Mouse (Mus musculus): ENCODE measurements around the gene Mef2a. TPM values are rescaled to one million over a fixed set of nuclear protein-coding genes. Genes with fewer than 3 reads are reported as not detected.

The Mef2a gene
- 30.6 and 32.1 TPM in 2 replicates for polyA plus RNA-seq (2016; fragmentation: Nextera tagmentation; extraction: Ambion mirVana)

DNA sequence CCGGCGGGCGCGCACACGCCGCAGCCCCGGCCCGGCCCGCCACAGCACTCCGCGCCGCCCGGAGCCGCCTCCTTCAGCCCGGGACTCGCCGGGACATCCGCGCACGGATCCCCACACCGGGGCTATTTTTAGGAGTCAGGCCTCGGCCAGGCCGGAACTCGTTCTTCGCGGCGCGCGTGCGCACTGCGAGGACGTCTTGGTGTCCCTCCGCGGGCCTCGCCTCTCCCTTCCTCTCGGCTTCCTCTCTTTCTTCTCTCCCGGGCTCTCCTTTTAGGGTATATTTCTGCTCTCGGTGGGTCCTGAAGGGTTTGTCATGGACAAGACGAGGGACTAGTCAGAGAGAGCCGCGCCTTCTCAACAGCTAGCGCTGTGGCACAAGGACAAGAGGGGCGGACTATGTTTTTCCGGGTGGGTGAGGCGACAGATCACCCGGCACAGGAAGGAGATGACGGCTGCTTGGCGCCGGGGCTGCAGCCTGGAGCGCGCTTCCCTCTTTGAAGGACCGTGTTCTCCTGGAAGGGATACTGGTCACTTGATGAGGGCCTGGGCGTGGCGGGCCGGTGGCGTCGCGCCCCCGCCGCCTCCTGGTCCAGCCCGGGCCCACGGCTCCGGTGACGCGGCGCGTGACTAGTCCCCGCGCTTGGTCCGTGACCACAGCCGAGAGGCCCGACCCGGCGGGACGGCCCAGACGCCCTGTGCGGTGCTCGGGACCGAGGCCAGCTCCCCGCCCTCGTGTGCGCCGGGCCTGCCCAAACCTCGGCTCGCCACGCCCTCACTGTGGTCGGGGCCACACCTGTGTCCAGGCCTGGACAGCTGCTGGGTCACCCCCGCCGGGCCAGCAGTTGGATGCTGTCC is at the start of gene Mef2a:
Mef2a (minus strand) TSS at position 130 of the 855 bp plus-strand sequence.
- Histone ChIP-seq H3K4me1 (peaks cover 18% of the 10 kb centered on the region), H3K4me3 (replicated peaks) (peak within 1 kb of the TSS; percentile 90), H3K27ac (peak within 1 kb of the TSS; percentile 98), H3K27me3 (no peaks in the 10 kb centered on the region; the same call in 1 of the 2 replicates), H3K9me3 (no peaks in the 10 kb centered on the region), H3K9ac (peak within 1 kb of the TSS; percentile 98), H3K36me3 (replicated peaks) (no peaks in the 10 kb centered on the region), H3K4me2 (peak within 1 kb of the TSS; percentile 91)
- peak; percentile 95 for ATAC-seq (ENCODE audit: low FRiP score)
- under 1% methylated on average over 80 of the region's 89 CpGs for WGBS

- peak; percentile 6; the same call in 1 of the 2 replicates for ATAC-seq (ENCODE audit: low FRiP score)
- H3K9me3 ChIP-seq: no peaks in the 10 kb centered on the region
- no peaks in the 10 kb centered on the region for H3K27me3 ChIP-seq
- whole genome bisulfite sequencing: 75% methylated on average over 12 of the region's 12 CpGs
- H3K4me3 ChIP-seq (replicated peaks): no peak overlapping the region
- H3K9ac ChIP-seq: no peak overlapping the region
- H3K27ac ChIP-seq: peak overlapping the region; percentile 69
- H3K36me3 ChIP-seq (replicated peaks): no peaks in the 10 kb centered on the region
- peaks cover 8% of the 10 kb centered on the region; the same call in 1 of the 2 replicates for H3K4me1 ChIP-seq
- no peak overlapping the region for H3K4me2 ChIP-seq
These were observed 49.0 kb upstream of the Mef2a start for GRCm38 (mm10) chr7:67421476-67422186.

DNA sequence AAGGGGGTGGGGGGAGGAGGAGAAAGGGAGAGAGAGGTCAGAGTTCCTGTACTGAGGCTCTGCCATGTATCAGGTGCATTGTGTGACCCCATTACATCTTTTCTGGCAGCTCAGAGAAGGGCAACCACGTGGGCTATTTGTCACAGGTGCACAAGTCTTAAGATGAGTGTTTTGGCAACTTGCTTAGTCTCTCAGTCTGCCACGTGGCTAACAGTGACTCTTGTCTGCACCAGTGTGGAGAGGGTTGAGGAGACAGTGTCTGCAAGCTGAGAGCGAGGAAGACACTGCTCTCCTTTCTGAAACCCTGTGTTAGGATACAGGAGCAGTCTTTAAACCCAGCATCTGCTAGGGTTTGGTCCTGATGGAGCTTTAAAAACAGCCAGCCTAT is 48.4 kb upstream of the Mef2a start:
- H3K36me3 ChIP-seq (replicated peaks): no peaks in the 10 kb centered on the region
- 71% methylated on average over 3 of the region's 3 CpGs for WGBS
- no peaks in the 10 kb centered on the region for H3K27me3 ChIP-seq
- H3K4me2 ChIP-seq: no peak overlapping the region
- H3K4me3 ChIP-seq (replicated peaks): no peak overlapping the region
- no peak for ATAC-seq (ENCODE audit: low FRiP score)
- H3K27ac ChIP-seq: peak overlapping the region; percentile 69; the same call in 1 of the 2 replicates
- no peaks in the 10 kb centered on the region for H3K9me3 ChIP-seq
- peaks cover 8% of the 10 kb centered on the region; the same call in 1 of the 2 replicates for H3K4me1 ChIP-seq
- H3K9ac ChIP-seq: no peak overlapping the region

- no peaks in the 10 kb centered on the region for H3K9me3 ChIP-seq
- H3K4me2 ChIP-seq: no peak overlapping the region
- H3K9ac ChIP-seq: no peak overlapping the region
- H3K4me1 ChIP-seq: peaks cover 8% of the 10 kb centered on the region; the same call in 1 of the 2 replicates
- ATAC-seq (ENCODE audit: low FRiP score): no peak
- H3K27me3 ChIP-seq: no peaks in the 10 kb centered on the region
- H3K36me3 ChIP-seq (replicated peaks): no peaks in the 10 kb centered on the region
- 87% methylated on average over 17 of the region's 17 CpGs for WGBS
- no peak overlapping the region for H3K27ac ChIP-seq
- no peak overlapping the region for H3K4me3 ChIP-seq (replicated peaks)
These were observed 47.1 kb upstream of the Mef2a start for GRCm38 (mm10) chr7:67419591-67420314.

DNA sequence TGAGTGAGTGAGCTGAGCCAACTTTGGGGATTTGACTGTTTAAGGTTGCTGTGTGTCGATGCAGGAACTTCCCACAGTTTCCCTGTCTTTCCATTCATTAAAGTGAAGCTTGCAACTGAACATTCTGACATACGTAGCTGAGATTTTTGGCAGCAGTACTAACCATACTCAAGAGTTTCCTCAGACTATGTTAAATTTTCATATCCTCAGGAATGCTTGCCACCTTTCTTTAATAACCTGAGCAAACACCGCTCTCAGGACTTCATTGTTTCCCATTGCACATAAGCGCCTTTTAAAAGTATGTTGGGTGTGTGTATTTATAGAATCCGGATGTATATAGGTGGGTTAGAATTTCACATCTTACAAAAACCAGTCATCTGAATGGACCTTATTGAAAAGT is 45.5 kb upstream of the Mef2a start:
- Histone ChIP-seq H3K4me2 (no peak overlapping the region), H3K36me3 (replicated peaks) (no peaks in the 10 kb centered on the region), H3K4me3 (replicated peaks) (no peak overlapping the region), H3K4me1 (peaks cover 8% of the 10 kb centered on the region; the same call in 1 of the 2 replicates), H3K9ac (no peak overlapping the region), H3K9me3 (no peaks in the 10 kb centered on the region), H3K27ac (no peak overlapping the region), H3K27me3 (no peaks in the 10 kb centered on the region)
- no peak for ATAC-seq (ENCODE audit: low FRiP score)
- 93% methylated on average over 5 of the region's 5 CpGs for WGBS

- H3K36me3 ChIP-seq (replicated peaks): no peaks in the 10 kb centered on the region
- 81% methylated on average over 8 of the region's 8 CpGs for WGBS
- no peaks in the 10 kb centered on the region for H3K4me1 ChIP-seq
- H3K4me2 ChIP-seq: no peak overlapping the region
- H3K4me3 ChIP-seq (replicated peaks): no peak overlapping the region
- no peaks in the 10 kb centered on the region for H3K27me3 ChIP-seq
- no peak for ATAC-seq (ENCODE audit: low FRiP score)
- no peaks in the 10 kb centered on the region for H3K9me3 ChIP-seq
- H3K9ac ChIP-seq: no peak overlapping the region
- no peak overlapping the region for H3K27ac ChIP-seq
These were observed 42.1 kb upstream of the Mef2a start for GRCm38 (mm10) chr7:67414766-67415165.

DNA sequence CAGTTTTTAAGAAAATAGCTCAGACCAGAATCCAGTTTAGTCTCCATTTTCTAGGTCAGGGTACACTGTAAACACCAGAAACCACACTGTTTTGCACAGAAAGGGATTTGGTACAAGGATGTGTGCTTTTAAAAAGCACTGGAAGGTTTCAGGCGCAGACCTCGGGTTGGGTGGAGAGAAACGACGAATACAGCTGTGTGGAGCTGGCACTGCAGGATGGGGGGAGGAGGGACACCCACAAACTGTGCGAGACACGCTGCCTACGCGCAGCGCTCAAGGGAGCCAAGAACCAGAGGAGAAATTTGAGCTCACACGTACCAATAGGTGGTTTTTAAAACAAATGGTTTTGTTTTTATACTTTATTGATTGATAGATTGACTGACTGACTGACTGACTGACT is 40.0 kb upstream of the Mef2a start:
- ATAC-seq (ENCODE audit: low FRiP score): no peak
- Histone ChIP-seq H3K9ac (0 out of 2 replicates have a peak overlapping the region, but pooled peaks have one; percentile 17), H3K4me1 (no peaks in the 10 kb centered on the region), H3K4me2 (no peak overlapping the region), H3K9me3 (no peaks in the 10 kb centered on the region), H3K4me3 (replicated peaks) (no peak overlapping the region), H3K36me3 (replicated peaks) (no peaks in the 10 kb centered on the region), H3K27ac (no peak overlapping the region), H3K27me3 (no peaks in the 10 kb centered on the region)
- 85% methylated on average over 10 of the region's 10 CpGs for WGBS

DNA sequence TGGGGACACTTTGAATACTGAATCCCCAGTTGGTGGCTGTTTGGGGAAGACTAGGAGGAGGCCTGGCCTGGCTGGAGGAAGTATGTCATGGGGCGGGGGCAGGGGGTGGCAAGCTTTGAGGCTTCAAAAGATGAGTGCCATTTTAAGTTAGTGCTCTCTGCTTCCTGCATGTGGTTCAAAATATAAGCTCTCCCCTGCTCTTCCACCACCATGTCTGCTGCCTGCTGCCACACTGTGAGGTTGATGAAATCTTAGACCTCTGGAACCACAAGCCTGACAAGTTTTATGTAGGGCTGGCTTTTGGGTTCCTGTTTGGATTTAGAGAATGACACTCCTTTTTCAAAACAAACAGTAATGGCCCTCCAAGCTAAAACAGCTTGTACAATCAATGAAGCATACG is 34.4 kb upstream of the Mef2a start:
- no peak for ATAC-seq (ENCODE audit: low FRiP score)
- H3K4me3 ChIP-seq (replicated peaks): no peak overlapping the region
- H3K4me1 ChIP-seq: no peaks in the 10 kb centered on the region
- no peak overlapping the region for H3K27ac ChIP-seq
- no peaks in the 10 kb centered on the region for H3K27me3 ChIP-seq
- no peak overlapping the region for H3K4me2 ChIP-seq
- 91% methylated on average over 2 of the region's 2 CpGs for WGBS
- no peaks in the 10 kb centered on the region for H3K36me3 ChIP-seq (replicated peaks)
- H3K9ac ChIP-seq: no peak overlapping the region
- H3K9me3 ChIP-seq: no peaks in the 10 kb centered on the region

- ATAC-seq (ENCODE audit: low FRiP score): no peak
- H3K4me3 ChIP-seq (replicated peaks): no peak overlapping the region
- no peaks in the 10 kb centered on the region for H3K27me3 ChIP-seq
- WGBS: 79% methylated on average over 2 of the region's 2 CpGs
- no peak overlapping the region for H3K4me2 ChIP-seq
- H3K9me3 ChIP-seq: no peaks in the 10 kb centered on the region
- no peak overlapping the region for H3K9ac ChIP-seq
- H3K27ac ChIP-seq: no peak overlapping the region
- H3K4me1 ChIP-seq: no peaks in the 10 kb centered on the region; the same call in 1 of the 2 replicates
- no peaks in the 10 kb centered on the region for H3K36me3 ChIP-seq (replicated peaks)
These were observed 31.5 kb upstream of the Mef2a start for GRCm38 (mm10) chr7:67404176-67404575.

- 80% methylated on average over 7 of the region's 7 CpGs for WGBS
- no peaks in the 10 kb centered on the region for H3K27me3 ChIP-seq
- no peak for ATAC-seq (ENCODE audit: low FRiP score)
- no peak overlapping the region for H3K27ac ChIP-seq
- no peaks in the 10 kb centered on the region for H3K9me3 ChIP-seq
- no peaks in the 10 kb centered on the region for H3K36me3 ChIP-seq (replicated peaks)
- H3K4me3 ChIP-seq (replicated peaks): no peak overlapping the region
- no peak overlapping the region for H3K4me2 ChIP-seq
- no peak overlapping the region for H3K9ac ChIP-seq
- H3K4me1 ChIP-seq: no peaks in the 10 kb centered on the region; the same call in 1 of the 2 replicates
These were observed 29.7 kb upstream of the Mef2a start for GRCm38 (mm10) chr7:67402353-67402752.

GRCm38 (mm10) chr7:67401379-67401778 is 28.7 kb upstream of the Mef2a start:
- no peak for ATAC-seq (ENCODE audit: low FRiP score)
- no peaks in the 10 kb centered on the region; the same call in 1 of the 2 replicates for H3K4me1 ChIP-seq
- H3K9me3 ChIP-seq: no peaks in the 10 kb centered on the region
- WGBS: 57% methylated on average over 5 of the region's 5 CpGs
- H3K9ac ChIP-seq: no peak overlapping the region
- no peaks in the 10 kb centered on the region for H3K27me3 ChIP-seq
- H3K4me2 ChIP-seq: no peak overlapping the region
- H3K4me3 ChIP-seq (replicated peaks): no peak overlapping the region
- no peaks in the 10 kb centered on the region for H3K36me3 ChIP-seq (replicated peaks)
- no peak overlapping the region for H3K27ac ChIP-seq

GRCm38 (mm10) chr7:67390760-67391159 is 18.1 kb upstream of the Mef2a start:
- H3K27me3 ChIP-seq: no peaks in the 10 kb centered on the region
- no peak for ATAC-seq (ENCODE audit: low FRiP score)
- no peak overlapping the region for H3K9ac ChIP-seq
- no peaks in the 10 kb centered on the region for H3K36me3 ChIP-seq (replicated peaks)
- no peaks in the 10 kb centered on the region for H3K4me1 ChIP-seq
- no peak overlapping the region for H3K27ac ChIP-seq
- H3K4me3 ChIP-seq (replicated peaks): no peak overlapping the region
- H3K4me2 ChIP-seq: no peak overlapping the region
- 81% methylated on average over 5 of the region's 5 CpGs for WGBS
- no peaks in the 10 kb centered on the region for H3K9me3 ChIP-seq

Measured in forebrain, embryonic 12.5 days (tissue).